Mouse (Mus musculus) ES-Bruce4 (cell line): ENCODE measurements at regions not wholly inside any gene's neighbourhood (a gene's known extent, or its start where the extent isn't known, plus 50 kb on each side); places are given as distances from the start of the nearest gene placed in this dataset.

Experiments used
- H3K27ac ChIP-seq: 2 replicates; pipeline ENCODE4 v1.5.1; 2012; ENCODE audit warnings: low read length, inconsistent platforms; ENCODE audit not compliant: insufficient read depth
- H3K27me3 ChIP-seq: 2 replicates; pipeline ENCODE4 v1.6.1; 2012; ENCODE audit warnings: mild to moderate bottlenecking, low read length, inconsistent platforms; ENCODE audit not compliant: control insufficient read depth, poor library complexity, insufficient read depth, severe bottlenecking
- H3K36me3 ChIP-seq: 2 replicates; pipeline ENCODE4 v1.6.1; 2012; ENCODE audit warnings: inconsistent platforms, mild to moderate bottlenecking, low read length, moderate library complexity; ENCODE audit not compliant: control insufficient read depth, poor library complexity, insufficient read depth, severe bottlenecking
- H3K4me1 ChIP-seq: one replicate; pipeline ENCODE4 v1.8.1; 2011; ENCODE audit warnings: low read length; ENCODE audit not compliant: control insufficient read depth, insufficient read depth
- H3K4me3 ChIP-seq: 2 replicates; pipeline ENCODE4 v1.5.1; 2011; ENCODE audit warnings: low read depth, mild to moderate bottlenecking, low read length
- H3K9ac ChIP-seq: 2 replicates; pipeline ENCODE4 v1.6.1; 2012; ENCODE audit warnings: low read depth, mild to moderate bottlenecking, inconsistent platforms; ENCODE audit not compliant: poor library complexity, severe bottlenecking
- H3K9me3 ChIP-seq: replicated peaks from 2 replicates; pipeline ENCODE4 v1.6.1; 2012; ENCODE audit warnings: mild to moderate bottlenecking, low read length, inconsistent platforms; ENCODE audit not compliant: control insufficient read depth, poor library complexity, insufficient read depth, severe bottlenecking
- CTCF ChIP-seq: IDR thresholded peaks from one replicate; pipeline ENCODE4 v1.8.1; 2011; ENCODE audit warnings: low read depth, low read length
- EP300 ChIP-seq: IDR thresholded peaks from 2 replicates; pipeline ENCODE4 v1.6.1; 2011; ENCODE audit warnings: low read depth, low read length; ENCODE audit not compliant: insufficient read depth
- POLR2A ChIP-seq: IDR thresholded peaks from one replicate; pipeline ENCODE4 v1.8.1; 2011; ENCODE audit warnings: low read length; ENCODE audit not compliant: insufficient read depth

- Histone ChIP-seq H3K9ac (no peak overlapping the region), H3K4me1 (no peaks in the 10 kb centered on the region), H3K4me3 (no peak overlapping the region), H3K27ac (no peak overlapping the region), H3K9me3 (no peaks in the 10 kb centered on the region), H3K36me3 (no peaks in the 10 kb centered on the region), H3K27me3 (no peaks in the 10 kb centered on the region)
- TF ChIP-seq POLR2A (no peak), CTCF (no peak), EP300 (no peak)
These were observed 120.1 kb upstream of the Ift57 start for GRCm38 (mm10) chr16:49578976-49579375.

DNA sequence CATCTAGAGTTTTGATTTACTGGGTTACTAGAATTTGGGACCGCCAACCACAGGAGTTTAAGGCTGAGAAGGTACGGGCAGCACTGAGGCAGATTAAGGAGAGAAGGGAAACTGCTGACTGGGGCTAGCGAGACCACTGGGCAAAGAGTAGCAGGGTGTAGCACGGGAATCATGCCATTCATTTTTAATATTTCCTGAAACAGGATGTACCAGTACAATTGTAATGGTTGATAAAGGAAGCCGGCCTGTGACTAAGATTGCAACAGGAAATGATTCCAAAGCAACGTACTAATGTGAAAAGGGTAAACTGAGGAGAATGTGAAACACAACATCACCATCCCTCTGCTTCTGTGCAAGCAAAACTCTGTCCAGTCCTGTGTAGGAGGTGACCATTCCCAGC, 118.3 kb upstream of the Ift57 start:
- Histone ChIP-seq H3K36me3 (no peaks in the 10 kb centered on the region), H3K9ac (no peak overlapping the region), H3K27me3 (no peaks in the 10 kb centered on the region), H3K4me3 (no peak overlapping the region), H3K27ac (no peak overlapping the region), H3K9me3 (no peaks in the 10 kb centered on the region), H3K4me1 (no peaks in the 10 kb centered on the region)
- TF ChIP-seq CTCF = no peak
- no peak for TF ChIP-seq POLR2A
- no peak for TF ChIP-seq EP300

DNA sequence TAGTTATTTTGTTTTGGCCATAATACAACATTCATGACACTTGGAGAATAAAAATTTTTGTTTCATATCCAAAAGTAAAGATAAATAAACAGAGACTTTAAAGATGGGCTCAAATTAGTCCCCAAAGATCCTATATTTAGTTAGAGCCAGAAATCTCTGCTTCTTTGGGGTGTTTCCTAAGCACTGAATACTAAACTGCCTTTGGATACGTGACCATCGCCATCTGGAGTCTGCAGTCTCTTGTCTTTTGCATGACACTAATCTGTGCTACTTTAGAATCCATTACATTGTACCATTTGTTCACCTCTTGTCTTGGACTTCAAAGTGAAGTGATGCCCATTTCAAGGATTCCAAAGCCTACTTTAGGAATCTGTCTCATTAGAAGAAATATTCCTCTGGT, 92.5 kb upstream of the Ift57 start:
- Histone ChIP-seq H3K27me3 (no peaks in the 10 kb centered on the region), H3K4me1 (no peaks in the 10 kb centered on the region), H3K9ac (no peak overlapping the region), H3K36me3 (no peaks in the 10 kb centered on the region), H3K4me3 (no peak overlapping the region), H3K27ac (no peak overlapping the region), H3K9me3 (peaks cover 2% of the 10 kb centered on the region; the same call in 1 of the 2 replicates)
- TF ChIP-seq EP300 (no peak), POLR2A (no peak), CTCF (no peak)

GRCm38 (mm10) chr16:49614801-49615200, 84.2 kb upstream of the Ift57 start:
- H3K4me1 ChIP-seq = no peaks in the 10 kb centered on the region
- no peak overlapping the region for H3K27ac ChIP-seq
- no peaks in the 10 kb centered on the region for H3K27me3 ChIP-seq

GRCm38 (mm10) chr16:49615342-49616020, 83.6 kb upstream of the Ift57 start:
- H3K4me1 ChIP-seq = no peaks in the 10 kb centered on the region
- H3K9ac ChIP-seq = no peak overlapping the region
- no peaks in the 10 kb centered on the region for H3K36me3 ChIP-seq
- H3K9me3 ChIP-seq = peaks cover 8% of the 10 kb centered on the region
- H3K27ac ChIP-seq = no peak overlapping the region
- no peak overlapping the region for H3K4me3 ChIP-seq
- TF ChIP-seq POLR2A (no peak), CTCF (no peak)
- no peaks in the 10 kb centered on the region for H3K27me3 ChIP-seq

More at GRCm38 (mm10) chr16:49614801-49615200, 84.2 kb upstream of the Ift57 start:
- TF ChIP-seq POLR2A (no peak), EP300 (no peak)
- H3K9ac ChIP-seq = no peak overlapping the region
- H3K9me3 ChIP-seq = peaks cover 8% of the 10 kb centered on the region
- no peak overlapping the region for H3K4me3 ChIP-seq
- no peaks in the 10 kb centered on the region for H3K36me3 ChIP-seq

DNA sequence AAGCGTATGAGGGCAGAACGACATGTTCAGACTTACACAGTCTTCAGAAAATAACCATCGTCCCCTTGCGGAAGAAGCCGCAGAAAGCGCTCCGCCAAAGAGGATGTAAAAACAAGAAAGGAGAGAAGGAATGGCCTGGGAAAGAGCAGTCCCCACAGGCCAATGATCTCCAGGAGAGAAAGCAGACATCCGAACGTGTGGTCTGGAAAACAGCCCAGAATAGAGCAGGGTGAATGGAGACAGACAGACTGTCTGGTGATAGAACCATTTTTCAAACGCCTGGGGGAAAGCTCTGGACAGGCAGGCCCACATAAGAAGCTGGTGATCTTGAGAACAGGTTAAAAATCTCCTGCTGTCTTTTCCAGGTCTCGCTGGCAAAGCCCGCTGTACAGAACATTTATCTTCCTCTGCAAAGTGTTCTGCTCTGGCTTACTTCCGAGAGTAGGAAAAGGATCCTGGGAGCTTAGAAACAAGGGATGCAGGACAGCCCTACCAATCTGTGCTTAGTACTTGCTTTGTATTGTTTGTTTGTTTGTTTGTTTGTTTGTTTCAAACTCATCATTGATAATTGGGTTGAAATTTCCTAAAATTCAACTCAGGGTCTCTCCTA, 82.7 kb upstream of the Ift57 start:
- H3K4me1 ChIP-seq = no peaks in the 10 kb centered on the region
- H3K27ac ChIP-seq = no peak overlapping the region
- TF ChIP-seq EP300 (no peak), POLR2A (no peak), CTCF (no peak)
- no peak overlapping the region for H3K9ac ChIP-seq
- peaks cover 8% of the 10 kb centered on the region for H3K9me3 ChIP-seq
- no peaks in the 10 kb centered on the region for H3K27me3 ChIP-seq
- no peak overlapping the region for H3K4me3 ChIP-seq
- no peaks in the 10 kb centered on the region for H3K36me3 ChIP-seq
